Mouse (Mus musculus) testis, adult 2 months (tissue): ENCODE measurements around the gene Abhd11.

Source experiments
- CTCF ChIP-seq: fragments of 200-500 bp; IDR thresholded peaks from 2 replicates; pipeline ENCODE4 v1.5.1; 2012; ENCODE audit warnings: low read depth, mild to moderate bottlenecking, inconsistent platforms, low read length, moderate library complexity; ENCODE audit not compliant: control insufficient read depth, insufficient read depth, insufficient replicate concordance
- POLR2A ChIP-seq: fragments of 200-500 bp; IDR thresholded peaks from 2 replicates; pipeline ENCODE4 v1.6.1; 2012; ENCODE audit warnings: low read depth, mild to moderate bottlenecking, inconsistent platforms, low read length, moderate library complexity; ENCODE audit not compliant: control insufficient read depth

- no peak for TF ChIP-seq CTCF
- no peak for TF ChIP-seq POLR2A
Observed at GRCm38 (mm10) chr5:135040777-135041176, 31.8 kb downstream of the Abhd11 start.
